Mouse (Mus musculus) colon, adult 2 months (tissue): ENCODE measurements around the gene Cdrt4. TPM values are rescaled to one million over a fixed set of nuclear protein-coding genes. Genes with fewer than 3 reads are reported as not detected.

Source experiments
- polyA plus RNA-seq: library from polyadenylated mRNA; depleted of rRNA; stranded (reverse); fragments of >200 nt; gene quantifications from 2 replicates; pipeline ENCODE4 v1.2.3, GENCODE M21; 2012; rRNA removed

Gene Cdrt4
- not detected in 2 replicates for polyA plus RNA-seq

GRCm38 (mm10) chr11:62951012-62951411 lies at the start of gene Cdrt4:
Gene Cdrt4, plus strand, starts transcription at chr11:62951193.

Other genes starting within 250 kb of the Cdrt4 start
- gene Zfp287, start 219.3 kb upstream of the Cdrt4 start, polyA plus RNA-seq: 1.1 TPM in 2 replicates
- gene Gm10428, start 198.1 kb upstream of the Cdrt4 start, polyA plus RNA-seq: not detected in 2 replicates
- 0.42 and 0.62 TPM in 2 replicates for gene Zfp286, start 161.7 kb upstream of the Cdrt4 start, polyA plus RNA-seq
- 32.8 and 44.0 TPM in 2 replicates for gene Trim16, start 131.0 kb upstream of the Cdrt4 start, polyA plus RNA-seq
- 0.50 and 1.4 TPM in 2 replicates for gene Fbxw10, start 104.1 kb upstream of the Cdrt4 start, polyA plus RNA-seq
- 15.7 and 16.6 TPM in 2 replicates for gene Tvp23b, start 71.7 kb upstream of the Cdrt4 start, polyA plus RNA-seq
- gene Tekt3, start 110.5 kb downstream of the Cdrt4 start, polyA plus RNA-seq: not detected in 2 replicates
- gene Pmp22, start 177.8 kb downstream of the Cdrt4 start, polyA plus RNA-seq: 369 and 397 TPM in 2 replicates